Mouse (Mus musculus): Measurements from ENCODE around the gene Gm13762. TPM values are rescaled to one million over a fixed set of nuclear protein-coding genes. Genes with fewer than 3 reads are reported as not detected.
"Not testable (repeated sequence)": the region's sequence is repeated elsewhere in the genome, so short reads cannot be mapped to it uniquely, and the experiment has no call there.

Gm13762 gene
- not detected in 2 replicates for polyA plus RNA-seq (2012; rRNA removed)

DNA sequence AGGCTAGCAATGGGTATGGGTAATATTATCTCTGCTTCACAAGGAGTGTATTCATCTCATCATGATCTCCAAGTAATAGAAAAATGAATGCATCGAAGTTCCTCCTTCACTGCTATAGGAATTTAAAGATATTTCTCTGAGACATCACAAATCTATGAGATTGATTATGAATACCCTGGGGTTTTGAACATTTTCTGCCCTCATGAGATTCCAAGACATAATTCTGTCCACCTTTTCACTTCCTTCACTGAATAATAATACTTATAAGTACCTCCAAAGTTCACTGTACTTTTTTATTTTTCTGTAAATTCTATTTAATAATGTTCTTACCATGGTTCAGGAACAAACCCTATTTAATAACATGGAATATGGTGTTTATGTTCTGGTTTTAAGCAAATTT, at the start of gene Gm13762:
TSS of gene Gm13762 (minus strand) at position 101 of the 400 bp plus-strand sequence.
- DNase-seq (ENCODE audit: low spot score): no peak

DNA sequence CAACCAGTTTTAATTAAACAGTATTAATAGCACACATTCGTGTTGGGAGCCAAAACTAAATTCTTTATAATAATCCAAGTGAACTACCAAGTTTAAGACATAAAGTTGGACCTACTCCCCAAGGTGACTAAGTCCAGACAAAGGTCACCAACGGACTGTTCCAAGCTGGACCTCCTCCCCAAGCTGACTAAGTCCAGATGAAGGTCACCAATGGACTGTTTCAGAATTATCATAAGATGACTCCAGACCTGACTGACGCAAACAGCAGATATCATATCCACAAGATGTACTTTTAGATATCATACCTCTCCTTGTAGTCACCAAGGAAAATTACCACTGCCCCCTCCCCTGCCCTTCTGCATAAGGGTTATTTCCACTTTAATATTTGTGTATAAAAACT, 41.4 kb upstream of the Gm13762 start:
- DNase-seq (ENCODE audit: low spot score): not testable (repeated sequence)

DNA sequence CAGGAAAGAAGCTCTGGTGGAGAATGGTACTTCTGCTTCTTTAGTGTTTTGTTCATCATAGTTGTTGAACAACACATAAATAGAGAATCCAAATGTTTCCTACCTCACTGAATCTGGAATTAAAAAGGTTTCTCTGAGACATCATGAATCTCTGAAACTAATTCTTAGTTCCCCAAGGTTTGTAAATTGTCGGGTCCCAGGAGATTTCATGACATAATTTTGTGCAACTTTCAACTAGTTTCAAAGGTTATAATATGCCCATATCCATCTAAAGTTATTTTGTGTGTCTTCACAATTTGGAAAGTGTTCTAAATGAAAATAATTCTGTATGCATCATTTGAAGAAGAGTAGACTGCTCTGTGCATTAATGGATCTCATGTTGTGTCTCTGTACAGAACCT, 38.2 kb upstream of the Gm13762 start, which contains the start of gene Olfr1216:
TSS of gene Olfr1216 (minus strand) at position 101 of the 400 bp plus-strand sequence.
- no peak for DNase-seq (ENCODE audit: low spot score)

DNA sequence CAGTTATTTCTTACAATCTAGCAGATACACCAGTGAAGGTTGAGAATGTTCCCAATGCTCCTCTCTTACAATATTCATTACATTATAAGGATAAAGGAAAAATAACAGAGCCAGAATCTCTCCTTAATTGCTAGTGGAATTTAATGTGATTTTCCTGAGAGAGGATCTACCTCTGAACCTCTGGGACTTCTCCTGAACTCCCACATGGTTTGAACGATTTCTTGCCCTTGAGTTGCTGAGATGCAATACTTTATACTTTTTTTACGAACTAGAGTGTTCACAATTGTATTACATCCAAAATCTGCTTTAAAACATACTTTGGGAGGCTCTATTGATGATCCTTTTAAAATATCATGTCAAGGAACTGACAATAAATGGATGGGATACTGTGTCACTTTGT, 26.8 kb upstream of the Gm13762 start, which contains the start of gene Olfr1215:
TSS of gene Olfr1215 (minus strand) at position 101 of the 400 bp plus-strand sequence.
- DNase-seq (ENCODE audit: low spot score): no peak

DNA sequence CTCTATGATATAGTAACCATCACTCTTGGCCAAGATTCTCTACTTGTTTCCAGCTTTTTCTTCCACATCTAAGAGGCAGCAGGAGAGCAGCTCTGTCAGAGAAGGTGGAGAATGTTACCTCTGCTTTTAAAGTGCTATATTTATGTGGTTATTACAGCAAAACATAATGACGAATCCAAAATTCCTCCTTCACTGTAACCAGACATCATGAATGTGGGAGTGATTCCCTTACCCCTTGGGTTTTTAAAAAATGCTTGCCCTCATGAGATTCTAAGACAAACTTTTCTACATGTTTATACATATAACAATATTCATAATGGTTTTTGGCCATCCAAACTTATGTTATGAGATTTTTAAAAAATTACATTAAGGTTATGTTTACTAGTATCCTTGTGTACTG, 12.5 kb upstream of the Gm13762 start, which contains the start of gene Olfr1214:
TSS of gene Olfr1214 (minus strand) at position 101 of the 400 bp plus-strand sequence.
- DNase-seq (ENCODE audit: low spot score): no peak

DNA sequence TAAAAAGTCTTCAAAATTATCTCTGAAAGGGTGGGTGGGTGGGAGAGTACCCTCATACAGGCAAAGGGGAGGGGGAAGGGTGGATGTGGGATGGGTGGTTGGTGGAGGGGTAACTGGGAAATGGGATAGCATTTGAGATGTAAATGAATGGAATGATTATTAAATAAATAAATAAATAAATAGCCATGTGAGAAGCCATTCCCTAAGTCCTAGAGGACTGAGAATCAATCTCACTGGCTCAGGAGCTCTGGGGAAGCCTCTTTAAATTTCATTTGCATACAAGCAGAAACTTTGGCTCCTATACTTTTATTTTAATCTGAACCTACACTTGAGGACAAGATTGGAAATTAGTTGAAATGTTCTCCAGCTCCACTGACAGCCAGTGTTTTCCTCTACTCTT, 26.4 kb downstream of the Gm13762 start, which contains the start of gene Olfr1212:
TSS of gene Olfr1212 (plus strand) at position 301 of the 400 bp plus-strand sequence.
- no peak for DNase-seq (ENCODE audit: low spot score)

DNA sequence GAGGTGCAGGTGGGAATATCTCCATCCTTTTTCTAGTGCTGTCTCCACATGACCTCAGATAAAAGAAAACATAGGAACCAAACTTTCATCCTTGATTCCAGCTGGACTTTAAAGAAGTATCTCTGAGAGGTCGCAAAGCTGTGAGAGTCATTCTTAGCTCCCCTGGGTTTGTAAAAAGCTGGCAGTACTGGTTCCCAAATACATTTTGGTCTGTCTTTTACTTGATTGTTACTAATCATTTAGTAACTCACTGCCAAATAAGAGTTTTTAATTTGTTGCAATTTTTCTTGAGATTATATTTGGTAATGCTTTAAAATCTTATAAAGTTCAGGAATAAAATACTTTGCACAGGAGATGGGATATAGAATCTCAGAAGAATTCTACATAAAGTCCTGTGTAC, 42.1 kb downstream of the Gm13762 start, which contains the start of gene Olfr1211:
TSS of gene Olfr1211 (minus strand) at position 101 of the 400 bp plus-strand sequence.
- no peak for DNase-seq (ENCODE audit: low spot score)

Other genes starting within 250 kb of the Gm13762 start
- not detected in 2 replicates for gene Olfr1197, start 247.9 kb downstream of the Gm13762 start, polyA plus RNA-seq (2012; rRNA removed)
- not detected in 2 replicates for gene Olfr1198, start 228.9 kb downstream of the Gm13762 start, polyA plus RNA-seq (2012; rRNA removed)
- gene Olfr1199, start 219.8 kb downstream of the Gm13762 start, polyA plus RNA-seq (2012; rRNA removed): not detected in 2 replicates
- gene Olfr1200, start 209.8 kb downstream of the Gm13762 start, polyA plus RNA-seq (2012; rRNA removed): not detected in 2 replicates
- not detected in 2 replicates for gene Olfr1201, start 187.2 kb downstream of the Gm13762 start, polyA plus RNA-seq (2012; rRNA removed)
- not detected in 2 replicates for gene Olfr1202, start 165.8 kb downstream of the Gm13762 start, polyA plus RNA-seq (2012; rRNA removed)
- not detected in 2 replicates for gene Olfr1205, start 150.5 kb downstream of the Gm13762 start, polyA plus RNA-seq (2012; rRNA removed)
- gene Olfr1204, start 131.0 kb downstream of the Gm13762 start, polyA plus RNA-seq (2012; rRNA removed): not detected in 2 replicates
- not detected in 2 replicates for gene Olfr1206, start 117.0 kb downstream of the Gm13762 start, polyA plus RNA-seq (2012; rRNA removed)
- gene Olfr1208, start 78.0 kb downstream of the Gm13762 start, polyA plus RNA-seq (2012; rRNA removed): not detected in 2 replicates
- gene Olfr1209, start 65.1 kb downstream of the Gm13762 start, polyA plus RNA-seq (2012; rRNA removed): not detected in 2 replicates
- not detected in 2 replicates for gene Olfr1211, start 42.2 kb downstream of the Gm13762 start, polyA plus RNA-seq (2012; rRNA removed)
- not detected in 2 replicates for gene Olfr1212, start 26.3 kb downstream of the Gm13762 start, polyA plus RNA-seq (2012; rRNA removed)
- gene Olfr1214, start 12.4 kb upstream of the Gm13762 start, polyA plus RNA-seq (2012; rRNA removed): not detected in 2 replicates
- not detected in 2 replicates for gene Olfr1215, start 26.7 kb upstream of the Gm13762 start, polyA plus RNA-seq (2012; rRNA removed)
- gene Olfr1216, start 38.1 kb upstream of the Gm13762 start, polyA plus RNA-seq (2012; rRNA removed): not detected in 2 replicates
- not detected in 2 replicates for gene Olfr1217, start 51.8 kb upstream of the Gm13762 start, polyA plus RNA-seq (2012; rRNA removed)
- gene Olfr1218, start 80.9 kb upstream of the Gm13762 start, polyA plus RNA-seq (2012; rRNA removed): not detected in 2 replicates
- gene Olfr1219, start 103.2 kb upstream of the Gm13762 start, polyA plus RNA-seq (2012; rRNA removed): not detected in 2 replicates
- not detected in 2 replicates for gene Olfr1220, start 126.6 kb upstream of the Gm13762 start, polyA plus RNA-seq (2012; rRNA removed)
- not detected in 2 replicates for gene Olfr1221, start 137.0 kb upstream of the Gm13762 start, polyA plus RNA-seq (2012; rRNA removed)
- not detected in 2 replicates for gene Olfr1222, start 152.8 kb upstream of the Gm13762 start, polyA plus RNA-seq (2012; rRNA removed)
- gene Olfr1223, start 171.3 kb upstream of the Gm13762 start, polyA plus RNA-seq (2012; rRNA removed): not detected in 2 replicates
- gene Olfr1224-ps1, start 183.8 kb upstream of the Gm13762 start, polyA plus RNA-seq (2012; rRNA removed): not detected in 2 replicates
- gene Olfr1225, start 194.4 kb upstream of the Gm13762 start, polyA plus RNA-seq (2012; rRNA removed): not detected in 2 replicates
- not detected in 2 replicates for gene Olfr1226, start 219.8 kb upstream of the Gm13762 start, polyA plus RNA-seq (2012; rRNA removed)

All from urinary bladder, adult 2 months (tissue).